Mouse (Mus musculus): ENCODE data around the gene Pou5f1. TPM values are rescaled to one million over a fixed set of nuclear protein-coding genes. Genes with fewer than 3 reads are reported as not detected.

Pou5f1 gene
- total and polyA plus RNA-seq, 2 experiments from 2014 or later, result not detected

DNA sequence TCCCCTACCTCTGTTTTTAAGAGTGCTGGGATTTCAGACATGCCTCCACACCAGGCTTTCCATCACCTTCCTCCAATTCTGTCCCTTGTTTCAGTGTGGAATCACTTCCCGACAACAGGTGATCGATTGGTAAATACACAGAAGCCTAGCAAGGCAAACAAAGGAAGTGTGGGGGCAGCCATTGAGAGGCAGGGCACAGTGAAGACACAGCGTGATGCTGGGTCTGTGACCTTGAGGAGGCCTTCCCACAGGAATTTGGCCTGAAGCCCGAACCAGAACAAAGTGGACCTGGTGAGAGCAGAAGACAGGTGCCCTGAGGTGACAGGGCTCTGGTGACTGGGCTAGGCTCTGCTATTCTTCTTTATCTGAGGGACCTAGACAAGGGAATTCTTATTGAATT is 20.1 kb upstream of the Pou5f1 start:
- Histone ChIP-seq H3K4me2 (ENCODE audit: low read depth) (no peak overlapping the region), H3K9me3 (ENCODE audit: low read length) (no peaks in the 10 kb centered on the region), H3K27me3 (ENCODE audit: insufficient read depth, low read length) (no peaks in the 10 kb centered on the region), H3K36me3 (ENCODE audit: insufficient read depth) (no peaks in the 10 kb centered on the region), H3K4me3 (ENCODE audit: low read depth, low read length) (no peak overlapping the region), H3K9ac (no peak overlapping the region), H3K27ac (ENCODE audit: low read depth, low read length) (no peak overlapping the region), H3K4me1 (ENCODE audit: insufficient read depth) (no peaks in the 10 kb centered on the region)
- no peak for ATAC-seq
- no peak for TF ChIP-seq CTCF (IDR thresholded peaks at IDR 0.05; ENCODE audit: low read depth)
- DNase-seq, result no peak
- 34% methylated on average over 4 of the region's 4 CpGs for WGBS

DNA sequence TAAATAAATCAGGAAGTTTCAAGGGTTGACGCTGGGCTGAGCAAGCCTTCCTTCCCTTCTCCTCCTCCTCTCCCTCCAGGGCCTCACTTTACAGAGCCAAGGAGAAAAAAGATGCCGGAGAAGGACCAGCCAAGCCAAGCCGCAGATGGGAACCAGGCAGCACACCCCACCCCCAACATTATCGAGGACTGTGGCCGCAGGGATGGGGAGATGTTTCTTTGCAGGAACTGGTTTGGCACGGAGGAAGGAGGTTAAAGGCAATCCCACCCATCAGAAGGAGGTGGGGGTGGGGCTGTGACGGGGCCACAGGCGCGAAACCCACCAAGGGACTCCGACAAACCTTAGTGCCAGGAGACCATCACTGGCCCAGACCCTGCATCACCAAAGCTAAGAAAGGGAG is 19.1 kb upstream of the Pou5f1 start:
- WGBS, result 68% methylated on average over 10 of the region's 10 CpGs
- Histone ChIP-seq H3K4me2 (ENCODE audit: low read depth) (no peak overlapping the region), H3K36me3 (ENCODE audit: insufficient read depth) (no peaks in the 10 kb centered on the region), H3K27me3 (ENCODE audit: insufficient read depth, low read length) (no peaks in the 10 kb centered on the region), H3K4me3 (ENCODE audit: low read depth, low read length) (no peak overlapping the region), H3K9ac (no peak overlapping the region), H3K4me1 (ENCODE audit: insufficient read depth) (no peaks in the 10 kb centered on the region), H3K27ac (ENCODE audit: low read depth, low read length) (no peak overlapping the region), H3K9me3 (ENCODE audit: low read length) (no peaks in the 10 kb centered on the region)
- TF ChIP-seq CTCF (IDR thresholded peaks at IDR 0.05; ENCODE audit: low read depth), result no peak
- DNase-seq (no peak), ATAC-seq (no peak)

DNA sequence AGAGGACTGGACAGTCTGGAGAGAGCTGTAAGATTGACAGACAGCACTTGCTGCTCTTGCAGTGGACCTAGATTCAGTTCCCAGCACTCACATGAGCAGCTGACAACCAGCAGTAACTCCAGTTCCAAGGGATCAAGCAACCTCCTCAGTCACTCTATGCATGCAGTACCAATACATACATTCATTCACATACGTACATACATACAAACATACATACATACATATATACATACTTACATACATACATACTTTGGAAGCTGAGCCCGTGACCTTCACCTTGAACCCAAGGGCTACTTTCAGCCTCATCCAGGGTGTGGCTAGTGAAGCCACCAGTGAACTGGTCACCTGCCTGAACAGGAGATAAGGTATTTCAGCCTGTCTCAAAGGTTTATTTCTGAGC is 17.8 kb upstream of the Pou5f1 start:
- Histone ChIP-seq H3K9me3 (ENCODE audit: low read length) (no peaks in the 10 kb centered on the region), H3K36me3 (ENCODE audit: insufficient read depth) (no peaks in the 10 kb centered on the region), H3K4me1 (ENCODE audit: insufficient read depth) (no peaks in the 10 kb centered on the region), H3K9ac (no peak overlapping the region), H3K4me3 (ENCODE audit: low read depth, low read length) (no peak overlapping the region), H3K27ac (ENCODE audit: low read depth, low read length) (no peak overlapping the region), H3K4me2 (ENCODE audit: low read depth) (no peak overlapping the region), H3K27me3 (ENCODE audit: insufficient read depth, low read length) (no peaks in the 10 kb centered on the region)
- DNase-seq (no peak), ATAC-seq (no peak)
- no peak for TF ChIP-seq CTCF (IDR thresholded peaks at IDR 0.05; ENCODE audit: low read depth)
- WGBS, result 96% methylated on average over 2 of the region's 2 CpGs

DNA sequence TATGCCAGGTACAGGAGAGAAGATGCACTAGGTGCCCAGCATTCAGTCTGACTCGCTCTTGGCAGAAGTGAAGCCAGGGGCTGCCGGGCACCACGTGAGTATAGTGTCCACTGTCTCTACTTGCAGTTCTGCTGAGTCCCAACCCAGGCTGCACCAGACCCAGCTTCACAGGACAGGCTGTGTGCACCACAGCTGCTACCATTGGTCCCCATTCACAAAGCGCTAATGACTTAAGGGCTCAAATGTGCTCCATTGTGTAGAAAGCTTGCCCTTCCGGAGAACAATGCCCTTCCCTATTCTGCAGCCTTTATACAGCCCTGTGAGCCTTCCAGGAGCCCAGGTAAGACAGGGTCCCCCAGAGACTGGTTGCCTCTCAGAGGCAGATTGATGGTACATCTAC is 15.5 kb upstream of the Pou5f1 start:
- Histone ChIP-seq H3K4me1 (ENCODE audit: insufficient read depth) (no peaks in the 10 kb centered on the region), H3K36me3 (ENCODE audit: insufficient read depth) (no peaks in the 10 kb centered on the region), H3K27me3 (ENCODE audit: insufficient read depth, low read length) (no peaks in the 10 kb centered on the region), H3K27ac (ENCODE audit: low read depth, low read length) (no peak overlapping the region), H3K4me2 (ENCODE audit: low read depth) (no peak overlapping the region), H3K9me3 (ENCODE audit: low read length) (no peaks in the 10 kb centered on the region), H3K9ac (no peak overlapping the region), H3K4me3 (ENCODE audit: low read depth, low read length) (no peak overlapping the region)
- no peak for ATAC-seq
- WGBS, result 39% methylated on average over 5 of the region's 5 CpGs
- DNase-seq, result no peak
- no peak for TF ChIP-seq CTCF (IDR thresholded peaks at IDR 0.05; ENCODE audit: low read depth)

DNA sequence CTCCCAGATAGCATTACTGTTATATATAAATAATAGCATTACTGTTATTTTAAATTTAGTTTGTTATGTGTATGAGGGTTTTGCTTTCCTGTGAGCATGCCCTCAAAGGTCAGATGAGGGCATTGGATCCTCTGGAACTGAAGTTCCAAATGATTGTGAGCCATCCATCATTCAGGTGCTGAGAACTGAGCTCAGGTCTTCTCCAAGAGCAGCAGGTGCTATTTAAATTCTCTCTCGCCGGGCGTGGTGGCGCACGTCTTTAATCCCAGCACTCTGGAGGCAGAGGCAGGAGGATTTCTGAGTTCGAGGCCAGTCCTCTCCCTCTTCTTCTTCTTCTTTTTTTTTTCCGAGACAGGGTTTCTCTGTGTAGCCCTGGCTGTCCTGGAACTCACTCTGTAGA is 8.7 kb upstream of the Pou5f1 start:
- Histone ChIP-seq H3K4me3 (ENCODE audit: low read depth, low read length) (no peak overlapping the region), H3K4me1 (ENCODE audit: insufficient read depth) (no peaks in the 10 kb centered on the region), H3K27ac (ENCODE audit: low read depth, low read length) (no peak overlapping the region), H3K27me3 (ENCODE audit: insufficient read depth, low read length) (no peaks in the 10 kb centered on the region), H3K9me3 (ENCODE audit: low read length) (no peaks in the 10 kb centered on the region), H3K9ac (no peak overlapping the region), H3K36me3 (ENCODE audit: insufficient read depth) (no peaks in the 10 kb centered on the region), H3K4me2 (ENCODE audit: low read depth) (no peak overlapping the region)
- DNase-seq, result no peak
- ATAC-seq, result no peak
- 95% methylated on average over 7 of the region's 7 CpGs for WGBS
- TF ChIP-seq CTCF (IDR thresholded peaks at IDR 0.05; ENCODE audit: low read depth), result no peak

DNA sequence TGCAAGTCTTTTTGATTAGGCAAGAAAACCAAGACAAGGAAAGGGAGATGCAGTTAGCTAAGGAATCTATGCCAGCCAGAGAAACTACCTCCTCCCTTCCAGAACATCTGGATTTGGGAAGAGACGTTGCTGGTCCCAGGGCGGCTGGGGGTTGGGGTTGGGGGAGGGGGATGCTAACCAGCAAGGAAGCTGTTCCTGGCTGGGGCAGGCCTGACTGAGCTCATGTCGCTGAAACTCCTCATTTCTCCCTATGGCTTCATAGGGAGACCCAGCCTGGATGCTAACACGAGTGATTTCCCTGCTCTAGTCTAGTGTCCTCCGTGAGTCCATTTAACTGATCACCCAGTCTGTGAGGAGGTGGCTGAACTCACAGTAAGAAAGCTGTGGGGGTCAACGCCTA is 3.6 kb upstream of the Pou5f1 start:
- TF ChIP-seq CTCF (IDR thresholded peaks at IDR 0.05; ENCODE audit: low read depth), result no peak
- H3K27me3 ChIP-seq (ENCODE audit: insufficient read depth, low read length), result peaks cover 9% of the 10 kb centered on the region; the same call in 1 of the 2 replicates
- no peak overlapping the region for H3K9ac ChIP-seq
- no peaks in the 10 kb centered on the region for H3K9me3 ChIP-seq (ENCODE audit: low read length)
- no peaks in the 10 kb centered on the region for H3K36me3 ChIP-seq (ENCODE audit: insufficient read depth)
- no peak overlapping the region for H3K27ac ChIP-seq (ENCODE audit: low read depth, low read length)
- 8% methylated on average over 6 of the region's 6 CpGs for WGBS
- no peak overlapping the region for H3K4me2 ChIP-seq (ENCODE audit: low read depth)
- no peak overlapping the region for H3K4me3 ChIP-seq (ENCODE audit: low read depth, low read length)
- ATAC-seq (no peak), DNase-seq (no peak)
- H3K4me1 ChIP-seq (ENCODE audit: insufficient read depth), result no peaks in the 10 kb centered on the region

DNA sequence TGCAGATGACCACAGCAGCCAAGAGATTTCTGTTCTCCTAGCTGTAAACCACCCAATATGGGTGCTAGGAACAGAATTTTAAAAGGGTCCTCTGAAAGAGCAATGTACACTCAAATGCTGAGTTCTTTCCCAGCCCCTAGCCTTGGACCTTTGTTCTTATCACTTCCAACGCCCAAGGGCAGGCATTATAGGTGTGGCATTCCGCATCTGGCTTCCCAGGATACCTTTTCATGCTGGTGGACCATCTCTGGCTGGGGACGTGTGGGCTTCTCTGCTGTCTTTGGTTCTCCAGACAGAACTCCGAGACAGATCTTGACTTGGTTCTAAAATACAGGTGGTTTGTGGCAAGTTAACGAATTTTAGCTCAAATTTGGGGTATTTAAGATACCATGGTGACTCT is 3.1 kb upstream of the Pou5f1 start:
- H3K9me3 ChIP-seq (ENCODE audit: low read length), result no peaks in the 10 kb centered on the region
- H3K36me3 ChIP-seq (ENCODE audit: insufficient read depth), result no peaks in the 10 kb centered on the region
- H3K9ac ChIP-seq, result no peak overlapping the region
- H3K4me2 ChIP-seq (ENCODE audit: low read depth), result no peak overlapping the region
- WGBS, result 52% methylated on average over 5 of the region's 5 CpGs
- TF ChIP-seq CTCF (IDR thresholded peaks at IDR 0.05; ENCODE audit: low read depth), result no peak
- no peaks in the 10 kb centered on the region for H3K4me1 ChIP-seq (ENCODE audit: insufficient read depth)
- ATAC-seq (no peak), DNase-seq (no peak)
- no peak overlapping the region for H3K4me3 ChIP-seq (ENCODE audit: low read depth, low read length)
- peaks cover 11% of the 10 kb centered on the region; the same call in 1 of the 2 replicates for H3K27me3 ChIP-seq (ENCODE audit: insufficient read depth, low read length)
- H3K27ac ChIP-seq (ENCODE audit: low read depth, low read length), result no peak overlapping the region

DNA sequence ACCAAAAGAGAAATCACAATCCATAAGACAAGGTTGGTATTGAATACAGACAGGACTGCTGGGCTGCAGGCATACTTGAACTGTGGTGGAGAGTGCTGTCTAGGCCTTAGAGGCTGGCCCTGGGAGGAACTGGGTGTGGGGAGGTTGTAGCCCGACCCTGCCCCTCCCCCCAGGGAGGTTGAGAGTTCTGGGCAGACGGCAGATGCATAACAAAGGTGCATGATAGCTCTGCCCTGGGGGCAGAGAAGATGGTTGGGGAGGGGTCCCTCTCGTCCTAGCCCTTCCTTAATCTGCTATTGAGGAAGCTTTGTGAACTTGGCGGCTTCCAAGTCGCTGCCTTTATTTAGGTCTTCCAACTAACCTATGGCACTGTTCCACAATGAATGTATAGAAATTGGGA is 2.0 kb upstream of the Pou5f1 start:
- no peak for ATAC-seq

More for the DNA sequence above, 2.0 kb upstream of the Pou5f1 start:
- no peak for DNase-seq
- WGBS, result 22% methylated on average over 5 of the region's 5 CpGs
- Histone ChIP-seq H3K27me3 (ENCODE audit: insufficient read depth, low read length) (peaks cover 11% of the 10 kb centered on the region; the same call in 1 of the 2 replicates), H3K9ac (no peak overlapping the region), H3K4me3 (ENCODE audit: low read depth, low read length) (no peak overlapping the region), H3K9me3 (ENCODE audit: low read length) (no peaks in the 10 kb centered on the region), H3K4me1 (ENCODE audit: insufficient read depth) (no peaks in the 10 kb centered on the region), H3K36me3 (ENCODE audit: insufficient read depth) (no peaks in the 10 kb centered on the region), H3K4me2 (ENCODE audit: low read depth) (no peak overlapping the region), H3K27ac (ENCODE audit: low read depth, low read length) (no peak overlapping the region)
- no peak for TF ChIP-seq CTCF (IDR thresholded peaks at IDR 0.05; ENCODE audit: low read depth)

Measured in forebrain, postnatal 0 days (tissue).